ENCODE assay signal across 23 mouse cellular contexts in the genomic region with DNA sequence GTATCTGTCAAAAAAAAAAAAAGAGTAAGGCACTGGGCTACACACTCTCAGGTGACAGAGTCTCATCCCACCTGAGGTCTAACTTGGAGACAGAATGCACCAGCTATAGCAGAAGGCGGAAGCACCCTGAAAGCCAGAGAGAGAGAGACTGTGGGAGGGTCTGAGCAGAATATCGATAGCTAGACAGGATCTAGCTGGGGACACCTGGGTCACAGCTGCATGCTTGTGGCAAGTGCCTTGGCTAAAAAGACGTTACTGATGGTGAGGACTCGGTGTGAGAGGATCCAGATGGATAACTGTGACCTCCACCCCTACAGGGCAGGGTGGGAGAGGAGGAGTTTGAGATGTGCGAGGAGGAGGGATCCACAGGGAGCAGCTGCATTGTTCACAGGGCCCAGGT. TPM values are rescaled to one million over a fixed set of nuclear protein-coding genes. Genes with fewer than 3 reads are reported as not detected.
DNase-seq lines count a peak whose midpoint lies in the region; ATAC-seq and TF ChIP-seq lines count a peak whose summit lies in the region.
"Had no signal": no experiment of that assay in that cellular context is flagged by ENCODE, and none has a peak within 500 bp of the region (broad histone marks: within the 10 kb centered on the region; RNA-seq: fewer than 3 reads in every experiment).

No protein-coding gene starts in this region.

- no peak for TF ChIP-seq EP300 in liver, embryonic 14.5 days (IDR thresholded peaks at IDR 0.05; ENCODE audit: low read depth)

- H3K4me1 ChIP-seq in heart, embryonic 10.5 days: peaks cover 45% of the 10 kb centered on the region
- H3K4me1 ChIP-seq in thymus, adult 2 months (replicated peaks; ENCODE audit: control insufficient read depth, insufficient read depth, low read length): peaks cover 51% of the 10 kb centered on the region
- H3K4me1 ChIP-seq in liver, embryonic 14.5 days (replicated peaks; ENCODE audit: control insufficient read depth in 2 of 2, insufficient read depth in 2 of 2, low read length in 1 of 2): peaks cover 50 to 56% of the 10 kb centered on the region in 2 experiments
- no peaks in the 10 kb centered on the region for H3K4me1 ChIP-seq in midbrain, embryonic 11.5 days (ENCODE audit: control insufficient read depth, insufficient read depth, low read length)

- H3K27me3 ChIP-seq in heart, embryonic 10.5 days (ENCODE audit: insufficient read depth, poor library complexity, severe bottlenecking): peaks cover 13% of the 10 kb centered on the region
- H3K27me3 ChIP-seq in thymus, adult 2 months (ENCODE audit: control insufficient read depth, insufficient read depth, low read length): no peaks in the 10 kb centered on the region
- no peaks in the 10 kb centered on the region for H3K27me3 ChIP-seq in liver, embryonic 14.5 days (ENCODE audit: control insufficient read depth, insufficient read depth, low read length)
- no peaks in the 10 kb centered on the region for H3K27me3 ChIP-seq in midbrain, embryonic 11.5 days (ENCODE audit: control insufficient read depth, insufficient read depth, low read length)

- intact Hi-C loops in heart, postnatal 14 days (cut with DNase I): no loop called here

- H3K9me3 ChIP-seq in heart, embryonic 10.5 days: no peaks in the 10 kb centered on the region
- H3K9me3 ChIP-seq in liver, embryonic 14.5 days (ENCODE audit: control insufficient read depth, low read length): no peaks in the 10 kb centered on the region
- H3K9me3 ChIP-seq in midbrain, embryonic 11.5 days (ENCODE audit: control insufficient read depth, low read length): no peaks in the 10 kb centered on the region
- H3K9me3 ChIP-seq: midbrain, embryonic 10.5 days; neural tube, embryonic 15.5 days had no signal

- H3K4me2 ChIP-seq in liver, embryonic 14.5 days (ENCODE audit: low read depth): peak overlapping the region; percentile 87
- H3K4me2 ChIP-seq in midbrain, embryonic 11.5 days: no peak overlapping the region
- H3K4me2 ChIP-seq: neural tube, embryonic 15.5 days had no signal

- peak overlapping the region; percentile 74; the same call in 1 of the 2 replicates for H3K27ac ChIP-seq in heart, embryonic 10.5 days
- no peak overlapping the region for H3K27ac ChIP-seq in thymus, adult 2 months (ENCODE audit: control insufficient read depth, insufficient read depth, low read length)
- peak overlapping the region; percentile 99 for H3K27ac ChIP-seq in liver, embryonic 14.5 days
- H3K27ac ChIP-seq in midbrain, embryonic 11.5 days (ENCODE audit: low read depth, low read length): no peak overlapping the region
- H3K27ac ChIP-seq: neural tube, embryonic 15.5 days had no signal

- H3K36me3 ChIP-seq in heart, embryonic 10.5 days: no peaks in the 10 kb centered on the region
- H3K36me3 ChIP-seq in thymus, adult 2 months (ENCODE audit: control insufficient read depth, insufficient read depth, low read length): peaks cover 5% of the 10 kb centered on the region; the same call in 1 of the 2 replicates
- H3K36me3 ChIP-seq in liver, embryonic 14.5 days (replicated peaks; ENCODE audit: control insufficient read depth, insufficient read depth, low read depth): peaks cover 25% of the 10 kb centered on the region
- no peaks in the 10 kb centered on the region for H3K36me3 ChIP-seq in midbrain, embryonic 11.5 days (ENCODE audit: control insufficient read depth, insufficient read depth, low read length)
- H3K36me3 ChIP-seq: midbrain, embryonic 10.5 days; neural tube, embryonic 15.5 days had no signal

- no peak overlapping the region for H3K4me3 ChIP-seq in heart, embryonic 10.5 days
- no peak overlapping the region for H3K4me3 ChIP-seq in thymus, adult 2 months (ENCODE audit: control insufficient read depth, insufficient read depth, low read length)
- H3K4me3 ChIP-seq in liver, embryonic 14.5 days (ENCODE audit: insufficient read depth in 1 of 2, low read depth in 2 of 2, low read length in 2 of 2): peak overlapping the region; percentile 77 to 88
- no peak overlapping the region for H3K4me3 ChIP-seq in midbrain, embryonic 11.5 days (ENCODE audit: low read depth, low read length)
- H3K4me3 ChIP-seq: midbrain, embryonic 10.5 days; neural tube, embryonic 15.5 days had no signal

- DNase-seq in heart, embryonic 10.5 days (ENCODE audit: low spot score): no peak
- no peak for DNase-seq in heart, postnatal 14 days
- DNase-seq in thymus, postnatal 25 days: peak; percentile 27
- no peak for DNase-seq in thymus, adult 2 months
- no peak for DNase-seq in liver, embryonic 14.5 days (ENCODE audit: low read depth in 3 of 3, low spot score in 3 of 3)
- DNase-seq in midbrain, embryonic 11.5 days (ENCODE audit: low spot score, missing footprints): no peak
- no peak for DNase-seq in ovary, postnatal 10 days (ENCODE audit: low spot score)
- DNase-seq in kidney, adult 11 months: no peak
- DNase-seq: adrenal gland, postnatal 25 days; cerebellum, adult 9-10 months; gastrocnemius, postnatal 25 days; heart, postnatal 4 days; kidney, adult 2 months; kidney, postnatal 14 days; lung, postnatal 36 days had no signal

- H3K9ac ChIP-seq in liver, embryonic 14.5 days (replicated peaks): peak overlapping the region; percentile 85
- no peak overlapping the region for H3K9ac ChIP-seq in midbrain, embryonic 11.5 days (ENCODE audit: low read length)
- H3K9ac ChIP-seq: neural tube, embryonic 15.5 days had no signal

- ATAC-seq in liver, embryonic 14.5 days (ENCODE audit: insufficient read depth): peak; percentile 22
- no peak for ATAC-seq in midbrain, embryonic 11.5 days (ENCODE audit: low FRiP score)

- 34% methylated on average over 5 of the region's 5 CpGs for WGBS in heart, embryonic 10.5 days
- 13% methylated on average over 5 of the region's 5 CpGs for WGBS in thymus, adult 2 months
- WGBS in liver, embryonic 14.5 days (ENCODE audit: insufficient replicate concordance): 18% methylated on average over 5 of the region's 5 CpGs
- 43% methylated on average over 5 of the region's 5 CpGs for WGBS in midbrain, embryonic 11.5 days

- no peak for TF ChIP-seq POLR2A in thymus, adult 2 months (IDR thresholded peaks at IDR 0.05; ENCODE audit: control insufficient read depth, extremely low read depth, insufficient read depth, low read length, poor library complexity)

- TF ChIP-seq CTCF in thymus, adult 2 months (IDR thresholded peaks at IDR 0.05; ENCODE audit: borderline replicate concordance, control insufficient read depth, extremely low read depth, insufficient read depth, low read length, poor library complexity): no peak
- no peak for TF ChIP-seq CTCF in liver, embryonic 14.5 days (IDR thresholded peaks at IDR 0.05; ENCODE audit: low read depth)

RNA-seq across cellular contexts. Expression of a gene that starts 0.5 kb away (rescaled TPM):
- 4.3 and 4.8 TPM in 2 replicates for polyA plus RNA-seq in heart, embryonic 10.5 days (2016; fragmentation: Nextera tagmentation; extraction: Ambion mirVana)
- total RNA-seq in heart, postnatal 14 days (2021): not detected
- 1.7 and 1.8 TPM in 2 replicates for polyA plus RNA-seq in thymus, adult 2 months (2012; rRNA removed)
- 104 and 133 TPM in 2 replicates for polyA plus RNA-seq in liver, embryonic 14.5 days (2012; rRNA removed)
- polyA plus RNA-seq in liver, embryonic 14.5 days (2014; fragmentation: Nextera tagmentation; extraction: Ambion mirVana): 67.1 and 78.0 TPM in 2 replicates
- 0.65 and 1.3 TPM in 2 replicates for polyA plus RNA-seq in midbrain, embryonic 11.5 days (2014; fragmentation: Nextera tagmentation; extraction: Ambion mirVana)
- total RNA-seq: adrenal gland, postnatal 25 days; gastrocnemius, postnatal 25 days; heart, postnatal 4 days; layer of hippocampus, postnatal 10 days; left cerebral cortex, postnatal 14 days; liver, adult 2 months; monocyte, adult 5-6 weeks had no signal
- polyA plus RNA-seq: embryonic facial prominence, embryonic 14.5 days; liver, adult 2 months; neural tube, embryonic 15.5 days; testis, adult 2 months had no signal

RNA-seq across cellular contexts. Expression of a gene that starts 12.5 kb away (rescaled TPM):
- polyA plus RNA-seq in heart, embryonic 10.5 days (2016; fragmentation: Nextera tagmentation; extraction: Ambion mirVana): 1.1 TPM in 2 replicates
- total RNA-seq in heart, postnatal 14 days (2021): 1 to 10 TPM in 1 of 2 experiments, under 1 TPM in 1; 0.98 to 2.3 TPM
- 0.06 TPM in 1 of 2 replicates, not detected in the other for polyA plus RNA-seq in thymus, adult 2 months (2012; rRNA removed)
- 0.03 and 0.08 TPM in 2 replicates for polyA plus RNA-seq in liver, embryonic 14.5 days (2012; rRNA removed)
- 0.10 and 0.28 TPM in 2 replicates for polyA plus RNA-seq in liver, embryonic 14.5 days (2014; fragmentation: Nextera tagmentation; extraction: Ambion mirVana)
- polyA plus RNA-seq in midbrain, embryonic 11.5 days (2014; fragmentation: Nextera tagmentation; extraction: Ambion mirVana): 0.15 and 0.20 TPM in 2 replicates
- polyA plus RNA-seq: testis, adult 2 months had no signal

RNA-seq across cellular contexts. Expression of a gene that starts 12.5 kb away (rescaled TPM):
- 68.1 and 76.3 TPM in 2 replicates for polyA plus RNA-seq in heart, embryonic 10.5 days (2016; fragmentation: Nextera tagmentation; extraction: Ambion mirVana)
- total RNA-seq in heart, postnatal 14 days (2021): 100 to 1,000 TPM; 108 to 109 TPM
- 286 and 322 TPM in 2 replicates for polyA plus RNA-seq in thymus, adult 2 months (2012; rRNA removed)
- polyA plus RNA-seq in liver, embryonic 14.5 days (2012; rRNA removed): 36.5 and 48.8 TPM in 2 replicates
- 48.6 and 50.4 TPM in 2 replicates for polyA plus RNA-seq in liver, embryonic 14.5 days (2014; fragmentation: Nextera tagmentation; extraction: Ambion mirVana)
- 29.9 and 36.4 TPM in 2 replicates for polyA plus RNA-seq in midbrain, embryonic 11.5 days (2014; fragmentation: Nextera tagmentation; extraction: Ambion mirVana)

RNA-seq across cellular contexts. Expression of a gene that starts 15.0 kb away (rescaled TPM):
- 30.6 and 33.3 TPM in 2 replicates for polyA plus RNA-seq in heart, embryonic 10.5 days (2016; fragmentation: Nextera tagmentation; extraction: Ambion mirVana)
- 10 to 100 TPM; 27.0 to 30.2 TPM for total RNA-seq in heart, postnatal 14 days (2021)
- 201 and 217 TPM in 2 replicates for polyA plus RNA-seq in thymus, adult 2 months (2012; rRNA removed)
- polyA plus RNA-seq in liver, embryonic 14.5 days (2012; rRNA removed): 32.1 and 51.8 TPM in 2 replicates
- 40.5 and 44.1 TPM in 2 replicates for polyA plus RNA-seq in liver, embryonic 14.5 days (2014; fragmentation: Nextera tagmentation; extraction: Ambion mirVana)
- polyA plus RNA-seq in midbrain, embryonic 11.5 days (2014; fragmentation: Nextera tagmentation; extraction: Ambion mirVana): 4.5 and 4.7 TPM in 2 replicates

RNA-seq across cellular contexts. Expression of a gene that starts 15.1 kb away (rescaled TPM):
- polyA plus RNA-seq in heart, embryonic 10.5 days (2016; fragmentation: Nextera tagmentation; extraction: Ambion mirVana): 3.7 and 3.9 TPM in 2 replicates
- total RNA-seq in heart, postnatal 14 days (2021): 1 to 10 TPM; 5.0 to 7.3 TPM
- 388 and 467 TPM in 2 replicates for polyA plus RNA-seq in thymus, adult 2 months (2012; rRNA removed)
- polyA plus RNA-seq in liver, embryonic 14.5 days (2012; rRNA removed): 28.1 and 29.8 TPM in 2 replicates
- 9.9 and 13.1 TPM in 2 replicates for polyA plus RNA-seq in liver, embryonic 14.5 days (2014; fragmentation: Nextera tagmentation; extraction: Ambion mirVana)
- 1.0 and 1.2 TPM in 2 replicates for polyA plus RNA-seq in midbrain, embryonic 11.5 days (2014; fragmentation: Nextera tagmentation; extraction: Ambion mirVana)

Comparison
In these comparisons a context has a peak if more than half of its experiments do, and no peak if none do; other contexts are left out.
1. H3K27ac ChIP-seq: peak in heart, embryonic 10.5 days (single experiment) and liver, embryonic 14.5 days (single experiment); none in thymus, adult 2 months (single experiment) and midbrain, embryonic 11.5 days (single experiment).
2. H3K4me3 ChIP-seq: peak in liver, embryonic 14.5 days (2 of 2); none in heart, embryonic 10.5 days (single experiment), thymus, adult 2 months (single experiment) and midbrain, embryonic 11.5 days (single experiment).
3. RNA of a gene that starts 0.5 kb away (polyA plus RNA-seq): 67.1 to 133 TPM in liver, embryonic 14.5 days; 4.3 to 4.8 TPM in heart, embryonic 10.5 days, 1.7 to 1.8 TPM in thymus, adult 2 months and 0.65 to 1.3 TPM in midbrain, embryonic 11.5 days; every median in the first group is over 10 times any median in the second.